Mouse (Mus musculus): ENCODE measurements around the gene Atf4. TPM values are rescaled to one million over a fixed set of nuclear protein-coding genes. Genes with fewer than 3 reads are reported as not detected.

Gene Atf4
- polyA plus RNA-seq (2012; ENCODE audit: low replicate concordance), result 136 and 211 TPM in 2 replicates

DNA sequence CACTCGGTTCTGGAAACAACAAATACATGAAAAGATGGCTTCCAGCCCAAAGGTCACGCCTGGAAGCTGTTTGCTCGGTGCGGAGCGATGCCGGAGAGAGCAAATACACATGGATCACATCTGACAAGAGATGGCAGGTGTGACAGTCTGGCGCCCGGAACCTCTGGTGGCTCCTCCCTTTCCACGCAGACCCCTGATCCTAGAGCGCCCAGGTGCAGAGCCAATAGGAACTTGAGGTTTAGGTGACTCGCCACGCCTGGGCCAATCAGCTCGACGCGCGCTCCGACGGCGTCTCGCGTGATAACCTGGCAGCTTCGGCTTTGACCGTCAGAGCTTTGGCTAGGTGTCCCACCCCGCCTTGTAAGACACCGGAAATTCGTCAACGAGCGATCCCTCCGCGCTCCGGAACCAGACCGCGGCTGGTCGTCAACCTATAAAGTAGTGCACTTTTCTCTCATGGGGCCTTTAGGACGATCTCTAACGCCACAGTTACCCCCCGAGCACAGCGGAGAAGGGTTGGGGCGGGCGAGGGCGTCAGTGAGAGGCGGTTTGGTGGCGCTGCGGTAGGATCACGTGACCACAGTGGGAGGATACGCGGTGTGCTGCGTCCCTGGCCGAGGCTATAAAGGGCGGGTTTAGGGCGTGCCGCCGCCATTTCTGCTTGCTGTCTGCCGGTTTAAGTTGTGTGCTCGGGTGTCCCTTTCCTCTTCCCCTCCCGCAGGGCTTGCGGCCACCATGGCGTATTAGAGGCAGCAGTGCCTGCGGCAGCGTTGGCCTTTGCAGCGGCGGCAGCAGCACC lies at the start of gene Atf4:
Gene Atf4, plus strand, starts transcription at position 338 of the 799 bp plus-strand sequence.

GRCm38 (mm10) chr15:80233733-80234509 lies 21.1 kb upstream of the Atf4 start, which contains the start of gene Mief1:
Gene Mief1, plus strand, starts transcription at chr15:80234018.

GRCm38 (mm10) chr15:80235535-80235934 lies 19.4 kb upstream of the Atf4 start, which contains the start of gene AC140267.1:
Gene AC140267.1, plus strand, starts transcription at chr15:80235835.

DNA sequence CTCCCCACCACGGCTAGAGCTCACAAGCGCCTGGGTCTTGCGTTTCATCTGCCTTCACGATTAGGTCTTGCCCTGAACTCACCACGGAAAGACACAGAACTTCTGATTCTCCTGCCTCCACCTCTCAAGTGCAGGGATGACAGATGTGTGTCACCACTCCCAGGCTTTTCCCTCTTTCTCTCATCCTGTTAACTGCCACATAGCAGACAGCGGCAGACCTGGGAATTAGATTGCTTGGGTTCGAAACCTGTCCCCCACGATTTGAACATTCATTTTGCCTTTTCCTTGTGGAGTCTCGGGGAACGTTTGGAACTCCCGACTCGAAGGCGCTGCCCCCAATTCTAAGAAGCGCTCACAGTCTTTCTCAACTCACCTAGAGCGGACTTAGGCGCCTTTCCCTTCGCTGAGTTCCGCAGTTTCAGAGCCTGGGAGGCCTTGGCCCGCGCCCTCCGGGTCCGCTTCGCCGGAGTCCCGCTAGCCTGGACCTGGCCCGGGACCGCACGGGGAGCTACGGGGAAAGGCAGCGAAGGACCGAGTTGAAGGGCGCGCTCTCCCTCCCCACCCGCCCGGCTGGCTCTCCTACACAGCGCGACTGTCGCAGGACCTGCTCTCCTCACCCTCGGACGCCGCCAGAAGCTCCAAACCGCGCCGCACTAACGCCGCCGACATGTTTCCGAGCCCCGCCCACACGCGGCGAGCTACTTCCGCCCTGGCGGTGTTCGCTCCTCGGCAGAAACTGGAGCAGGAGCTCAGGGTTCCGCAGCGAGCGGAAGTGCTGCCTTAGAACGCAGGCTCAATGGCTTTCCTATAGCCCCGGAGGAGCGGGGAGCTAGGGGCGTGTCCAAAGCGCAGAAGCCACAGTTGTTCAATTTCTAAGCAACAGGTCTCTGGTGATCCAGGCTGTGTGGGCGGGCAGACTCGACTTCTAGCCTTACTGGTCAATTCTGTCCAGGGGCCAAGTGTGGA lies 8.9 kb downstream of the Atf4 start, which contains the start of gene Rps19bp1:
Gene Rps19bp1, minus strand, starts transcription at position 706 of the 966 bp plus-strand sequence.

DNA sequence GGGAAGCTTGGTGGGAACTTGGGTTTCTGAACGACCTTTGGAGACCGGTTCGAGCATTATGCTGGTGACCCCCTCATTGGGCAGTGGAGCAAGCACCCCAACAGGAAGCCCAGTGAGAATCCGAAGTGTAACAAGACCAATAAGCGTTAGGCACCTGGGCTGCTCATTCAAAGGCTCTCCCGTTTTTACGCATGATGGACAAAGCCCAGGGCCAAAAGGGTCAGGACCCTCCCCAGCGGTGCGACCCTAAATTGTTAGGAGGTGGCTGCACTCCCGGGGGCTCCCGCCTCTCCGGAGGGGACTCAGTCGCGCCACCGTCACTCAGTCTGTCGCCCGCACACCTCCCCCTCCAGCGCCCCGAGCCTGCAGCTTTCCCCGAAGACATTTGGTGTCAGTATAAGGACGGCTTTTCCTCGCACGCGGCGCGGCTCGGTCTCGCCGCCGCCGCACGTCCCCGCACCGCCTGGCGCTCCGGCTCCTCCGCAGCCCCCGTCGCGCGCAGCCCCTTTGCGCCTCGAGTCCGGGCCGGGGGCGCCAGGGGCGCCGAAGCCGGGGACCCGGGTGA lies 31.9 kb downstream of the Atf4 start, which contains the start of gene Cacna1i:
Gene Cacna1i, plus strand, starts transcription at position 388 of the 565 bp plus-strand sequence.

Other genes starting within 250 kb of the Atf4 start
- 14.5 and 15.4 TPM in 2 replicates for gene Pdgfb, start 240.2 kb upstream of the Atf4 start, polyA plus RNA-seq (2012; ENCODE audit: low replicate concordance)
- 1.5 and 3.1 TPM in 2 replicates for gene Syngr1, start 163.8 kb upstream of the Atf4 start, polyA plus RNA-seq (2012; ENCODE audit: low replicate concordance)
- 49.1 and 91.4 TPM in 2 replicates for gene Rpl3, start 163.3 kb upstream of the Atf4 start, polyA plus RNA-seq (2012; ENCODE audit: low replicate concordance)
- gene Tab1, start 122.1 kb upstream of the Atf4 start, polyA plus RNA-seq (2012; ENCODE audit: low replicate concordance), result 9.1 and 15.5 TPM in 2 replicates
- gene Mgat3, start 81.5 kb upstream of the Atf4 start, polyA plus RNA-seq (2012; ENCODE audit: low replicate concordance), result 0.02 and 0.15 TPM in 2 replicates
- gene Mief1, start 21.2 kb upstream of the Atf4 start, polyA plus RNA-seq (2012; ENCODE audit: low replicate concordance), result 17.3 and 26.2 TPM in 2 replicates
- not detected in 2 replicates for gene AC140267.1, start 19.3 kb upstream of the Atf4 start, polyA plus RNA-seq (2012; ENCODE audit: low replicate concordance)
- 24.9 and 36.8 TPM in 2 replicates for gene Rps19bp1, start 9.1 kb downstream of the Atf4 start, polyA plus RNA-seq (2012; ENCODE audit: low replicate concordance)
- gene Cacna1i, start 32.1 kb downstream of the Atf4 start, polyA plus RNA-seq (2012; ENCODE audit: low replicate concordance), result 36.0 and 40.3 TPM in 2 replicates

Data from hematopoietic multipotent progenitor cell, adult 10-12 weeks (in vitro differentiated cells).